ENCODE assay signal across 25 mouse cellular contexts in genomic region chr13:102036001-102036400, GRCm38 (mm10).
DNase-seq lines count a peak whose midpoint lies in the region; ATAC-seq lines count a peak whose summit lies in the region.
"Had no signal": no experiment of that assay in that cellular context is flagged by ENCODE, and none has a peak within 500 bp of the region (broad histone marks: within the 10 kb centered on the region; RNA-seq: fewer than 3 reads in every experiment).

No protein-coding gene starts in this region.

- DNase-seq in gastrocnemius, postnatal 25 days, result peak; percentile 6
- no peak for DNase-seq in gastrocnemius, postnatal 10 days
- DNase-seq in kidney, adult 8-10 months, result peak; percentile 4 to 13
- peak; percentile 7 to 17 for DNase-seq in right cerebral cortex, adult 2 months (ENCODE audit: low spot score in 2 of 2)
- DNase-seq in right cerebral cortex, postnatal 36 days (ENCODE audit: low spot score in 2 of 2), result no peak
- peak; percentile 39 for DNase-seq in heart, postnatal 4 days
- DNase-seq: adrenal gland, postnatal 10 days; cerebellum, adult 9-11 months; gastrocnemius, postnatal 14 days; left cerebral cortex, postnatal 4 days; liver; right cerebral cortex, adult 18-20 months; thymus, adult 2 months had no signal

- no peak overlapping the region for H3K4me3 ChIP-seq in kidney, embryonic 16.5 days (ENCODE audit: low read length)
- H3K4me3 ChIP-seq in neural tube, embryonic 15.5 days (replicated peaks), result no peak overlapping the region
- H3K4me3 ChIP-seq: embryonic facial prominence, embryonic 12.5 days; erythroblast, embryonic 14.5 days; hindbrain, embryonic 10.5 days; left cerebral cortex, adult 2 months; neural tube, embryonic 12.5 days; stomach, embryonic 15.5 days had no signal

- H3K27me3 ChIP-seq in kidney, embryonic 16.5 days (ENCODE audit: insufficient read depth, low read length), result no peaks in the 10 kb centered on the region
- no peaks in the 10 kb centered on the region for H3K27me3 ChIP-seq in neural tube, embryonic 15.5 days (replicated peaks)
- H3K27me3 ChIP-seq: embryonic facial prominence, embryonic 12.5 days; neural tube, embryonic 12.5 days; stomach, embryonic 15.5 days had no signal

- 58% methylated on average over 5 of the region's 5 CpGs for WGBS in kidney, embryonic 16.5 days
- 75% methylated on average over 5 of the region's 5 CpGs for WGBS in neural tube, embryonic 15.5 days

- no peak overlapping the region for H3K27ac ChIP-seq in kidney, embryonic 16.5 days (ENCODE audit: low read length)
- H3K27ac ChIP-seq in neural tube, embryonic 15.5 days (replicated peaks), result no peak overlapping the region
- H3K27ac ChIP-seq: embryonic facial prominence, embryonic 12.5 days; hindbrain, embryonic 10.5 days; left cerebral cortex, adult 2 months; neural tube, embryonic 12.5 days; stomach, embryonic 15.5 days had no signal

- H3K36me3 ChIP-seq in kidney, embryonic 16.5 days (ENCODE audit: insufficient read depth, low read length), result no peaks in the 10 kb centered on the region
- H3K36me3 ChIP-seq in neural tube, embryonic 15.5 days, result no peaks in the 10 kb centered on the region
- H3K36me3 ChIP-seq: embryonic facial prominence, embryonic 12.5 days; hindbrain, embryonic 10.5 days; neural tube, embryonic 12.5 days; stomach, embryonic 15.5 days had no signal

- no peaks in the 10 kb centered on the region for H3K9me3 ChIP-seq in kidney, embryonic 16.5 days (ENCODE audit: low read length)
- H3K9me3 ChIP-seq in neural tube, embryonic 15.5 days (replicated peaks), result no peaks in the 10 kb centered on the region
- H3K9me3 ChIP-seq: embryonic facial prominence, embryonic 12.5 days; hindbrain, embryonic 10.5 days; neural tube, embryonic 12.5 days; stomach, embryonic 15.5 days had no signal

- ATAC-seq in kidney, embryonic 16.5 days (ENCODE audit: low FRiP score, low TSS enrichment), result no peak
- no peak for ATAC-seq in neural tube, embryonic 15.5 days (ENCODE audit: low FRiP score)
- ATAC-seq: activated CD4-positive, CD25-positive, alpha-beta regulatory T cell, adult 4 months; forebrain, embryonic 14.5 days; lung, postnatal 0 days had no signal

- no peak overlapping the region for H3K4me2 ChIP-seq in kidney, embryonic 16.5 days (replicated peaks; ENCODE audit: low read depth, low read length)
- H3K4me2 ChIP-seq in neural tube, embryonic 15.5 days, result no peak overlapping the region
- H3K4me2 ChIP-seq: embryonic facial prominence, embryonic 12.5 days; midbrain, embryonic 11.5 days; neural tube, embryonic 12.5 days; stomach, embryonic 15.5 days had no signal

- H3K9ac ChIP-seq in kidney, embryonic 16.5 days (replicated peaks; ENCODE audit: low read length), result no peak overlapping the region
- H3K9ac ChIP-seq in neural tube, embryonic 15.5 days (replicated peaks), result no peak overlapping the region
- H3K9ac ChIP-seq: embryonic facial prominence, embryonic 12.5 days; neural tube, embryonic 12.5 days; stomach, embryonic 15.5 days had no signal

- H3K4me1 ChIP-seq in kidney, embryonic 16.5 days (ENCODE audit: insufficient read depth, low read length), result no peaks in the 10 kb centered on the region
- no peaks in the 10 kb centered on the region for H3K4me1 ChIP-seq in neural tube, embryonic 15.5 days
- H3K4me1 ChIP-seq: embryonic facial prominence, embryonic 12.5 days; hindbrain, embryonic 10.5 days; neural tube, embryonic 12.5 days; stomach, embryonic 15.5 days had no signal

Comparison
In these comparisons a context has a peak if more than half of its experiments do, and no peak if none do; other contexts are left out.
1. DNase-seq: peak in gastrocnemius, postnatal 25 days (single experiment), kidney, adult 8-10 months (2 of 2), right cerebral cortex, adult 2 months (2 of 2) and heart, postnatal 4 days (single experiment); none in gastrocnemius, postnatal 10 days (single experiment) and right cerebral cortex, postnatal 36 days (0 of 2).